Mouse (Mus musculus): ENCODE results near the gene Jazf1. TPM values are rescaled to one million over a fixed set of nuclear protein-coding genes. Genes with fewer than 3 reads are reported as not detected.

The Jazf1 gene
- polyA plus RNA-seq, 2 experiments from 2014 or later = 8.2 to 9.6 TPM

DNA sequence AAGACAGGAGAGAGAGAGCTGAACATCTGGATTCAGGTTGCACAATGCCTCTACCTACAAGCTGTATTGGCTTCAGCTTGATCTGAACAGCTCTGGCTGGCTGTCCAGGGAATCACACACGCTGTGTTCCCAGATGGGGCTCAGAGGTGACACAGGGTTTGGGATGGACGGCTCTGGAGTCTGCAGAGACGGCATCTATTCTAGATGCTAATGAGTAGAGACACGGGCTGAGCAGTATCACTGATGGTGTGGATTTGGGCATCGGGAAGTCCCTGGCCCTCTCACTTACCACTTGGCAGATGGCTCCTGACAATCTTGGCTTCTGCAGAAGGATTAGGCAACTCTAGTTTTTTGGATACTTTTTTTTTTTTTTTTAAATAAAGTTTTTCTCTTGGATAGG lies 161.6 kb downstream of the Jazf1 start:
- ATAC-seq = no peak

DNA sequence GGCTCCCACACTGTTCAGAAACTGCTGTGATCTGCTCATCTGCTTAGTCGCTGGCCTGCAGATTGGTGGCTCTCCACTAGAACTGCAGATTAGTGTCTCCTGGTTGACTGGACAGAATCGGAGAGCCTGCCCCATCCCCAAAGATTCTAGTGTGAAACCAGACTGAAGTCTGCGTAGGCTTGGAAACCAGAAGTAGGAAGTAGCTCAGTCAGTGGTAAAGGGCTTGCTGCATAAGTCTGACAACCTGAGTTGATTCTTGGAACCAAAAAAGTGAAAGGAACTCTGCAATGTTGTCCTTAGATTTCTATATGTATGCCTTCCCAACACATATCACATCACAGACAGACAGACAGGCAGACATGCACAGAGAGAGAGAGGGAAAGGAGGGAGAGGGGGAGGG lies 163.3 kb downstream of the Jazf1 start:
- ATAC-seq = no peak

DNA sequence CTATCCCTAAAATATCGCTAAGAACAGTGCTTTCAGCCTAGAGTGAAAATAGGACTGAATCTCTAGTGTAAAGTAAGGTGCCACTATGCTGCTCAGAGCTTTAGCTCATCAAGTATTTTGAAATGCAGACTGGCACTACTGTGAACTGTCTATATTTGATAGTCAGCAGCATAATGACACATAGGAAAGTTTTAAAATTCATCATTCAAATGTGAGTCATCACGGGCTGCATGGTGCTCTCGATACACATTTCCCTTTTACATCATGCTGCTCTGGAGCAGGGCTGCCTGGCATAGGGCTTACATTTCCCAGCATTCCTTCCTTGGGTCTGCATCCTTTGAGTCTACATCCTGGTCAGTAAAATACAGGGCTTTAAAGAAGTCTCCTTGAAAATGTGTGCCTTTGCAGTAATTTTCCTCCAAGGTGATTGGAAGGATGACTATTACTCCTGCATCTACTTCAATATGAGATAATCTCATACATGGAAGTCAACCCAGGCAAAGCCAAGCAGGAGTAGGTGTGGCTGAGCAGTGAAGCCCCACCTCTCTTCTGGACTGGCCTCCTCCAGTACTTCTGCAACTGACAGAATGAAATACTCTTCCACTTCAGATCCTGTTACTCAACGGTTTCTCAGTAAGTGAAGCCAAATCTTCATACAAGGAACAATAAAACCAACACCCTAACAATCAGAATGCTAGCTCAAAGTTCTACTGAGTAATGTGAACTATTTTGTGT lies 165.0 kb downstream of the Jazf1 start:
- peak; percentile 20 for ATAC-seq

DNA sequence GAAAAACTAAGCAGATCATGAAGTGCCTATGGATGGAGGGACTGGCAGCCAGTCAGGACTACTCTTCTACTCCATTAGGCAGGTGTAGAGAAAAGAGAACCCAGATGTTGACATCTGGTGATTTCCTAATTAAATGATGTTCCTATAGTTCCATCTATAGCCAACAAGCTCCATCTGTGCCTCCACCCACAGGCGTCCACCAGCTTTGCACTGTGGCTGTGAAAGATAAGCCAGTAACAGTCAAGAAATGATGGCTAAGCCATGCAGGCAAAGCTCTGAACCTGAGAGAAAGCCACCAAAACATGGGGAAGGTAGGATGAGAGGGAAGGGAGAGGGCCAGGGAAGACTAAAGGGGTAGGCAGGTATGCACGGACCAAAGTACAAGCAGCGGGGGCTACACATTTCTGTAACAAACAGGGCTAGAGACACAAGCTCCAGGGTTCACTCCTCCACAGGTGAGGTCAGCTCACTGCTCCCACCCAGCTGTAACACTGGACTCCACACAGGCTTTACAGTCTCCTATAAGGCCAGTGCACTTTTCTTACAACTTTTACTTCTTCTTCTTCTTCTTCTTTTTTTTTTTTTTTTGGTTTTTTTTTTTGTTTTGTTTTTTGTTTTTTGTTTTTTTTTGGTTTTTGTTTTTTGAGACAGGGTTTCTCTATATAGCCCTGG lies 168.7 kb downstream of the Jazf1 start:
- ATAC-seq = no peak

- ATAC-seq = no peak
These were observed 173.4 kb downstream of the Jazf1 start for GRCm38 (mm10) chr6:52895075-52895474.

DNA sequence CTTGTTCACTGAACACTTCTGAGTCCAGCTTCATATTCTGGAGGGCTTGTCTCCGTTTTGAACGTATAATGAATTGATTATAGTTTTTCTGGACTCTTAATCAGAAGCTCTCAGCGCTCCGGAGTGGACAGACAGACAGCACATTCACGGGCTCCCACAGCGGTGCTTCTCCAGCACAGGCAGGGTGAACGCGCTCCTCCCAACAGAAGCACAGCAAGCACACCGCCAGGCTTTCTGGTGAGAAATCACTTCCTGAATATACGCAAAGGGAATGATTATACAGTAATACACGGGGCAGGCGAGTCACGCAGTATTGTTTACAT lies 174.0 kb downstream of the Jazf1 start:
- no peak for ATAC-seq

- no peak for ATAC-seq
These were observed 174.5 kb downstream of the Jazf1 start for GRCm38 (mm10) chr6:52893811-52894500.

DNA sequence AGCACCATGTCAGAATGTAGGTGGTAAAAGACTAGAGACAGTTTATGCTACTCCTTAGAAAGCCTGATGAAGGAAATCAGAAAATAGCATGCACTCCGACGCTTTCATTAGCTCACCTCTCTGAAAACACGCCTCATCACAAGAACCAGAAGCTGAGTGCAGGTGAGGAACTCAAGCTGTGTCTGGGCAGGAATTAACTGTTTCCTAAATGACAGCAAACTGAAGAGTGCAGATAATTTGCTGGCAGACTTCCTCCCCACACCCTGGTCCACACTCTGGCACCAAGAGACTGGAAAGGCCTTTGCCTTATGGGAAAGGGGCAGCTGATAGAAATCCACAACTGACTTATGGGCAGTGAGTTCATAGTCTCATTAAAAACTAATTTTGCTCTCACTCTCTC lies 175.5 kb downstream of the Jazf1 start:
- no peak for ATAC-seq

DNA sequence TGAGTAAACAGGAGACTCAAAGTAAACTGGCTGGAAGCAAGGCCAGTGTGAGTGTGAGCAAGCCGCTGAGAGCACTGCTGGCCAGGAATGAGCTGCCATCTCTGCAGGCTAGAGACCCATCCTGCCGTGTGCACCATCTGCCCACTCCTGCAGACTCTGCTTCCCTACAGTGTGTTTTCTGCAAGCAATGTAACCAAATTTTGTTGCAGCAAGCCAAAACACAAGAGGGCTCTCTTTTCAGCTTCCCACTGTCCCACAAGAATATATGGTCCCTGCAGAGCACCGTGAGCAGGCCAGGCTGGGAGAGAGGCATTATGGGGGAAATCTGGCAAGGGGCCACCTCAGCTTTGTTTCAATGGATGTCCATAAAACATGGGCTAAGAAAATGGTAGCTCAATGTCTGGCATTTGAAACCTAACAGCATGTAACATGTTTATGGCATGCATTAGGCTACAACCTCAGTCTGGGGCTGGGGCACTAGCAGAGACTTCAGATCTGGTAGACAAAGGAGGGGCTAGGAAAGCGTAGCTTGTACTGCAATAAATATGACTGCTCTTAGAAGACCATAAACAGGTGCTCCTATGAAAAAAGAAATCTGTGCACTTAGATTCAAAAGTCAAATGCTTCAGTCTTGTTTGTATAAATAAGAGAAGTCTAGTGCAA lies 180.8 kb downstream of the Jazf1 start:
- no peak for ATAC-seq

DNA sequence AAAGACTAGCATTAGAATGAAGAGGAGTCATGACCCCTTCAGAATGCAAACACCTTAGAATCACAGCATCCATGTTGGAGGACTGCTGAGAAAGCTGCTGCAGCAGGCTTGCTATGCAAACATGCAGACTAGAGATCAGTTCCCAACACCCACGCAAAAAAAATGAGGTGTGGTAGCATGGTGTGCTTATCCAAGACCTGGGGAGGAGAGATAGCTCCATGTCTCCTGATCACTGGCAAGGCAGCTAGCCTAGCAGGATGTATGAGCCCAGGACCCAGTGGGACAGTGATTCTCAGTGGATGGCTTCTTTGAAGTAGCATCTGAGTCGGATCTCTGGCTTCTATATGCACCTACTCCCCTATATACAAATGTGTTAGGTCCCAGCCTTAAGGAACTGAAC lies 184.7 kb downstream of the Jazf1 start:
- ATAC-seq = no peak

GRCm38 (mm10) chr6:52877176-52877575 lies 191.3 kb downstream of the Jazf1 start:
- no peak for ATAC-seq

DNA sequence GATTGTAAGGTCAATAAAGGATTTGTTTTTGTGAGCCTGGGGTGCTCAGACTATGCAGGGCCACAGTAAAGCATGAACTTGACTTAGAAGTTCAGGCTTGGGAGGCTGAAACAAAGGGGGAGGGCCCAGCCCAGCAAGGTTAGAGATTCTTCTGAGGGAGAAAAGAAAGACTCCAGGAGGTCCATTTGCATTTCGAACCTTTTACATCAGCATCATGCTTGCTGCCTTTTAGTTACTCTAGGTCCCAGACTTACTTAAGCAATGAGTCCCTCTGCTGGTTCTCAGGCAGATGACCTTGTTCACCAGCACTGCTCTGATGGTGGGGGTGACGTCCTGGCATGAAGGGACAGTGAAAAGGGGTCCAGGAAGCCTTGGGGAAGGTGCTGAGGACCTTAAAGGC lies 197.1 kb downstream of the Jazf1 start:
- no peak for ATAC-seq

DNA sequence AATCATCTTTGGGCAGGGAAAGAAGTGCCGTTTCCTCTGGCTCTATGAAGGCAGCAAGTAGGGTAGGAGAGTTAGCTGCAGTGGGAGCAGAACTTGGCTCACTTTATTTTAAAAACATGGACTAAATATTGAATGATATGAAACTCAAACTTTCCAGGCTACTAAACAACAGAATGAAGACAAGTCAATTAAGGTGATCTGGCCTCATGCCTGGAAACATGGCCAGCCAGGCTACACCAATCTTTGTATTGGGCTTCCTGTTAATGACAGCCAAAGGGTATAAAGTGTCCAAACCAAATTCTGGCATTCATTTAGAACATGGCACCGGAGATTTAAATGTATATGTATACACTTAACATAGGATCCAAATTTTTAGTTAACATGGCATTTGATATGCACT lies 199.2 kb downstream of the Jazf1 start:
- no peak for ATAC-seq

DNA sequence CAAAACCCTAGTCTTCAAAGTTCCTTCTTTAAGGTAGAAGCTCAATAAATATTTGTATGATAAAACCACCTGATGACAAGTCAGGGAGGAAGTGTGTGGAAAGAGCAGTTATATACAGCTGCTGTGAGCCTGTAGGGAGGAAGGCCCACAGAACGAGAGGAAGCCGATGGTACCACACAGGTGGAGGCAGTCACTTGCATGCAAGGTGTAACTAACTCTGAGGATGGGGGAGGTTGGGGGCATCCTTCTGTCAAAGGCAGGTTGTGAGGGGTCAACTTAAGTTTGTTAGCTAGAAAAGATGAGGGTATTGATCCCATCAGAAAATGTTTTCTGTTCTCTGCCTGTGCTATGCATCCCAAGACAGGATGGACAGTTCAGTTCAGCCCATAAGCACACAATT lies 200.1 kb downstream of the Jazf1 start:
- no peak for ATAC-seq

- no peak for ATAC-seq
These were observed 206.5 kb downstream of the Jazf1 start for GRCm38 (mm10) chr6:52861928-52862327.

GRCm38 (mm10) chr6:52861186-52861820 lies 207.1 kb downstream of the Jazf1 start:
- no peak for ATAC-seq

DNA sequence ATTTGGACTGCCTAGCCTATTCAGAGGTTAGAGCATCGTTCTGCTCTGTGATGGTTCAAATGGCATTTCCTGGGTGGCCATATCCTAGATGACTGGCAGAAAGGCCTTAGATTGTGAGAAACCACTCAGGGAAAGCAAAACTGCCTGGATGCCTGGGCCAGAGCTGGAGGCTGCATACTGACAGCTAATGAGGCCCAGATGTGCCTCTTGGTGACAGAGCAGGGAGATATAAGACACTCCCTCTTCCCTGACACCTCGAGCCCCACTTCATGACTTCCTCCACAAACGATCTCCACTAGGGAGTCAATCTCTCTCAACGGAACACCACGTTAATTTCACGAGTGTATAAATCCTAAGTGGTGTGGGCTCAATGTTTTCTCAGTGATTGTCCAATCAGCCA lies 207.7 kb downstream of the Jazf1 start:
- no peak for ATAC-seq

DNA sequence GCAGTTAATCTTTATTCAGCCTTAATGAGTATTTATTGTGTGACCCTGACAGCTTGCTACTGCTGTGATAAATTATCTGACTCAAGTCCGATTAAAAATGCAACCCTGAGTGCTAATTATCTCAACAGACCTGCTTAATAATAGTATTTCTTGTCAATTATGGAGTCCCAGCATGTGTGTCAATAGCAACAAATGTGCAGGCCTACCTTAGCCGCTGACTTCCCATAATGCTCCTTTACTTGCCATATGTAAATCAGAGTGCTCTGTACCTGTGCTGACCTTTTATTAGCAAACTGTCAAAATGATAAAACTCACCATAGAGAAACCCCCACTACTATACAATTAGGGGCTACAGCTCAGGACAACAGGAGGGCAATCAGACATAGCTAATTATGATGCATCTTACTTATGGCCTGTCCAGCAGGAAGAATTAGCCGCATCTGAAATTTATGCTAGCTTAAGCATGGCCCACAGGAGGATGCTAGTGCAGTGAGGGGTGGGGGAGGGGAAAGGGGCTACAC lies 209.5 kb downstream of the Jazf1 start:
- ATAC-seq = no peak

DNA sequence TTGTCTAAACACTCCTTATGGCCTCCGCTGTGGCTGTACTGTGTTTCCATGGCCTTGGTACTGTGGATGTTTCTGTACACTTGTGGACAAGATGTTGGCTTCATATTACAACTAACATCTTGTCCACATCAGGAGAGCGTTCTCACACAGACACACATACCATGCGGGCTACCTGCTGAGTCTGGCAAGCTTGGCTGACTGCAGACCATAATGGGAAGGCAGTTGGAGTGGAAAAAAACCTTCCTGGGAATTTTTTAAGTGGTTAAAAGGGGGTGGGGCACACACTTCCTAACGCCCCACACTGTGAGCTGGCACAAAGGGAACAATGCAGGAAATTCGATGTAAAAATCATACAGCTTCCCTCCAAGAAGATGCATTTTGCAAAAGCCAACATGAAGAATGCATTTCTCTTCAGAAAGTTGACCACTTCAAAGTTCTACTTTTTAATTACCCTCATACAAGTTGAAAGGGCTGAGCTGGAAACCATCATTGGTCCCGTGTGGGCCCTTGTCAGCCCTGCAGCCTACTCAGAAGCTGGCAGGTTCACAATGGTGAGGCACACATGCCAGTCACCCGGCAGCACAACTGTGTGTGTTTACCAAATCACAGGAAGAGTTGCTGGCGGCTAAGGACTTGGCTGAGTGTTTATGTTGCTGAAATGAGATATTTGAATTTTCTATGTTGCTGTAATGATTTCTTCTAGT lies 215.9 kb downstream of the Jazf1 start:
- no peak for ATAC-seq

GRCm38 (mm10) chr6:52851975-52852374 lies 216.5 kb downstream of the Jazf1 start:
- ATAC-seq = no peak

GRCm38 (mm10) chr6:52851019-52851418 lies 217.4 kb downstream of the Jazf1 start:
- ATAC-seq = no peak

- ATAC-seq = no peak
These were observed 220.2 kb downstream of the Jazf1 start for GRCm38 (mm10) chr6:52848199-52848598.
